Mouse (Mus musculus) spleen, adult 2 months (tissue): Measurements from ENCODE around the gene Vamp5. TPM values are rescaled to one million over a fixed set of nuclear protein-coding genes. Genes with fewer than 3 reads are reported as not detected.

ENCODE experiments used
- DNase-seq, 2 experiments: peaks; one replicate each; pipeline versions ENCODE4 v3.0.0 to v3.0.0-alpha.2; 2012 to 2021; ENCODE audit warnings: low spot score in 2 of 2, low read depth in 1 of 2
- H3K27ac ChIP-seq: fragments of 200-500 bp; 2 replicates; pipeline ENCODE4 v1.5.1; 2012; ENCODE audit warnings: low read length, inconsistent platforms; ENCODE audit not compliant: insufficient read depth
- H3K27me3 ChIP-seq: fragments of 200-500 bp; 2 replicates; pipeline ENCODE4 v1.6.1; 2012; ENCODE audit warnings: mild to moderate bottlenecking, moderate library complexity, low read length, inconsistent platforms; ENCODE audit not compliant: control insufficient read depth, insufficient read depth
- H3K36me3 ChIP-seq: fragments of 200-500 bp; 2 replicates; pipeline ENCODE4 v1.6.1; 2012; ENCODE audit warnings: mild to moderate bottlenecking, low read length, inconsistent platforms; ENCODE audit not compliant: control insufficient read depth, insufficient read depth
- H3K4me1 ChIP-seq: fragments of 200-500 bp; 2 replicates; pipeline ENCODE4 v1.6.1; 2011; ENCODE audit warnings: inconsistent platforms; ENCODE audit not compliant: control insufficient read depth, insufficient read depth, insufficient read length
- H3K4me3 ChIP-seq: fragments of 200-500 bp; 2 replicates; pipeline ENCODE4 v1.5.1; 2011; ENCODE audit warnings: mild to moderate bottlenecking, inconsistent platforms; ENCODE audit not compliant: insufficient read depth, insufficient read length; ENCODE audit errors: extremely low read depth
- CTCF ChIP-seq: fragments of 200-500 bp; IDR thresholded peaks from 2 replicates; pipeline ENCODE4 v1.5.1; 2011; ENCODE audit warnings: mild to moderate bottlenecking, inconsistent platforms; ENCODE audit not compliant: insufficient read depth, insufficient read length, insufficient replicate concordance; ENCODE audit errors: extremely low read depth
- POLR2A ChIP-seq: fragments of 200-500 bp; IDR thresholded peaks from 2 replicates; pipeline ENCODE4 v1.6.1; 2011; ENCODE audit warnings: low read depth, low read length, inconsistent platforms
- WGBS: fragments of 180-500 bp; shearing (Covaris S2); methylation state at CpG from one replicate; pipeline ENCODE4 v1.1.7; 2018; 5-methylcytosine and 5-hydroxymethylcytosine counted together
- polyA plus RNA-seq: library from polyadenylated mRNA; depleted of rRNA; stranded (reverse); fragments of >200 nt; gene quantifications from 2 replicates; pipeline ENCODE4 v1.2.3, GENCODE M21; 2012

The Vamp5 gene
- polyA plus RNA-seq, 1 experiment: 55.6 TPM

DNA sequence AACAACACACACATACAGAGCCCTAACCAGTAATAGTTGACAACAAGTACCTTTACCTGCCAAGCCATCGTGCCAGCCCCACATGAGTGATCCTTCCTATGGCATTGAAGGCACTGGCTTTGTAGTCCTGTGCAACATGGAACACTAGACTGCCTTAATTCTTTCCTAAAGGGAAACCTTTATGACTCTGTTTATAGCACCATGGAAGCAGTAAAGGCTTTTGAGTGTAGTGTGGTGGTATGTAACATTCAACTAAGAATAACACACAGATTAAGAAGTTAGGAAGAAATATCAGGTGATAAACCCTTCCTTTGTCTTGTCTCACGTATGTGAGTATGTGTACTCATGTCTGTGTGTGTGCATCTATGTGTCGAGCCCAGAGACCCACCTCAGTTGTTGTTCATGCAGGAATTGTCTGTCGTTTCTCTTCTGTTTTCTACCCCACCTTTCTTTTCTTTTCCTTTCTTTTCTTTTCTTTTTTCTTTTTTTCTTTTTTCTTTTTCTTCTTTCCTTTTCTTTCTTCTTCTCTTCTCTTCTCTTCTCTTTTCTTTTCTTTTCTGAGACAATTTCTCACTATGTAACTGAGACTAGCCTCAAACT is 13.3 kb downstream of the Vamp5 start, which contains the start of gene Rnf181:
TSS of gene Rnf181 (minus strand) at position 113 of the 600 bp plus-strand sequence.
- WGBS: 86% methylated on average over 4 of the region's 4 CpGs
- Histone ChIP-seq H3K4me3 (no peak within 1 kb of the TSS), H3K27ac (no peak within 1 kb of the TSS), H3K27me3 (no peaks in the 10 kb centered on the region), H3K4me1 (no peaks in the 10 kb centered on the region; the same call in 1 of the 2 replicates), H3K36me3 (peaks cover 1% of the 10 kb centered on the region; the same call in 1 of the 2 replicates)
- DNase-seq: no peak
- TF ChIP-seq CTCF (no peak), POLR2A (no peak)

DNA sequence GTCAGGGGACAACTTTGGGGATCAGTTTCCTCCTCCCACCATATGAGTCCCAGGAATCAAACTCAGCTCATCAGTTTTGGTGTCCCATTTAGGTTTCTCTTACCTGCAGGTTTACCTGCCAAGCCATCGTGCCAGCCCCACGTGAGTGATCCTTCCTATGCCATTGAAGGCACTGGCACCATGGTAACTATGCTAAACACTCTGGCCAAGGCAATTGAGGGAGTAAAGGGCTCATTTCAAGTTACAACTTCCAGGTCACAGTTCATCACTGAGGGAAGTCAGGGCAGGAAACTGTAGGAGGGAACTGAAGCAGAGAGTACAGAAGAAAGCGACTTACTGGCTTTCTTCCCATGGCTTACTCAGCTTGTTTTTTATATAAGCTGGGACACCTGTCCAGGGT is 14.0 kb downstream of the Vamp5 start:
- no peaks in the 10 kb centered on the region for H3K27me3 ChIP-seq
- no peak for TF ChIP-seq POLR2A
- TF ChIP-seq CTCF: no peak
- 62% methylated on average over 3 of the region's 3 CpGs for WGBS
- peaks cover under 1% of the 10 kb centered on the region; the same call in 1 of the 2 replicates for H3K4me1 ChIP-seq
- peaks cover 1% of the 10 kb centered on the region; the same call in 1 of the 2 replicates for H3K36me3 ChIP-seq
- H3K4me3 ChIP-seq: no peak overlapping the region
- DNase-seq: no peak
- no peak overlapping the region for H3K27ac ChIP-seq

DNA sequence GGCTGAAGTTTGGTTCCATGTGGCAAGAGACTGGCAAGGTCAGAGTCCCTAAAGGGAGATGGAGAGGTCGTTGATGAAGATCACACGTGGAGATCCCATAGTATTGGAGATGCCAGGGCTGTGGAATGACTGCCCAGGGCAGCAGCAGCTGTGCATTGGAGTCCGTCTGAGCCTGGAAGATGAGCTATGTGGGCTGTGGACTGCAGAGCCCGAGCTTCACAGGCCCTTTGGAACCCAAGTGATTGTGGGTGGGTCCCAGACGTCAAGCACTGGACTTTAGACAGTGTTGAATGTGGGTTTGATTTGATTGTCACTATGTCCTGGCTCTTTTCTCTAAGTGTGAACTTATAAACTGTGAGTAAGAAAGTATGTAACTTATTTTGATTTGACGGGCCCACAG is 15.3 kb downstream of the Vamp5 start:
- no peak for DNase-seq
- no peak for TF ChIP-seq POLR2A
- H3K36me3 ChIP-seq: peaks cover 9% of the 10 kb centered on the region
- H3K4me1 ChIP-seq: peaks cover 4% of the 10 kb centered on the region; the same call in 1 of the 2 replicates
- H3K4me3 ChIP-seq: no peak overlapping the region
- H3K27ac ChIP-seq: no peak overlapping the region
- H3K27me3 ChIP-seq: no peaks in the 10 kb centered on the region
- 64% methylated on average over 6 of the region's 6 CpGs for WGBS

DNA sequence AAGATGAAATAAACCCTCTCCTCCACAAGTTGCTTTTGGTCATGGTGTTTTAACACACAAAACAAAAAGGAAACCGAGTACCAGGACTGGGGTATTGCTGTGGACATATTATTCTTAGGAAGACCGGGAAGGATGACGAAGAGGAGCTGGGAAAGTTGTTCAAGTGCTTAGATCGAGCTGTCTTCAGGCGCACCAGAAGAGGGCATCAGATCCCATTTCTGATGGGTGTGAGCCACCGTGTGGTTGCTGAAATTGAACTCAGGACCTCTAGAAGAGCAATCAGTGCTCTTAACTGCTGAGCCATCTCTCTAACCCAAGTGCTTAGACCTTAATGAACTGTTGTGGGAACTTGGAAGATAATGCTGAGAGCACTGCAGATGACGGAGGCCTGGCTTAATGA is 16.3 kb downstream of the Vamp5 start:
- Histone ChIP-seq H3K36me3 (peaks cover 14% of the 10 kb centered on the region), H3K27me3 (no peaks in the 10 kb centered on the region), H3K27ac (no peak overlapping the region), H3K4me3 (no peak overlapping the region), H3K4me1 (peaks cover 4% of the 10 kb centered on the region; the same call in 1 of the 2 replicates)
- 44% methylated on average over 7 of the region's 7 CpGs for WGBS
- no peak for TF ChIP-seq POLR2A
- no peak; the same call in 1 of the 2 replicates for TF ChIP-seq CTCF
- no peak for DNase-seq

DNA sequence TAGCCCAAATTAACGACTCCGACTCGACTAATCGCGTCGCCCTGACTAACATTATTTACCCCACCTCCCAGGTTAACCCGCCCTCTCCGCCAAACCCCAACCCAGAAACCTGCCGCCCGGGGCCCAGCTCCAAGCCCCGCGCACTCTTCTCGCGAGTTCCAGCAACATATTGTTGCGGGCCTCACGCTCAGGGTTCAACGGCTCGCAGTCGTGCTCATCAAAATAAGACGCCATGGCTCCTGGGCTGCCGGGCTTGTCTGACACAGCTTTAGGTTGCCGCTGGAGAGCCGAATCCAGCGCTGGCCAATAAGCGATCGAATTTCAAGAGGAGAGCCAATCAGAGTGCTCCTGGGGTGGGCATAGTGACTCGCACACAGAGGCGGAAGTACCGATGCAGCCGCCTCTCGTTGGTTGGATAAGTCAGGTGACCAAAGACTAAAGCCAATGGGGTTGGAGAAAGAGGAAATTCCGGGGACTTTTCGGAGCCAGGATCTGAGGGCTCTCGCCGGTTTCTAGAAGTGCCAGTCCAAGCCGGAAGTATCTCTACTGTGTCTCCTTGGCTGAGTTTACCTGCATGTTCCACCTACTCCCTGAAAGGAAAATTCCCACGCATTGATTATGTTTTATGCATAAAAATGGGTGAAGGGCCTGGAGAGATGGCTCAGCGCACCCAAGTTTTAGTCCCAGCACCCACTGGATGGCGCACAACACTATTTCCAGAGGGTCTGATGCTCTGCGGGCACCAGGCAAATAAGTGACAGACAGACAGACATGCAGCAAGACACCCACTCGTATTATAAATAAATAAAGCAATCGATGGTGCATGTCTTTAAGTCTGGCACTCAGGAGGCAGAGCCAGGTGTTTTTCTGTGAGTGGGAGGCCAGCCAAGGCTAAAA is 17.9 kb downstream of the Vamp5 start:
- H3K27me3 ChIP-seq: no peaks in the 10 kb centered on the region
- WGBS: under 1% methylated on average over 42 of the region's 42 CpGs
- peaks cover 15% of the 10 kb centered on the region for H3K36me3 ChIP-seq
- H3K4me1 ChIP-seq: peaks cover 4% of the 10 kb centered on the region; the same call in 1 of the 2 replicates
- peak overlapping the region; percentile 89 for H3K27ac ChIP-seq
- DNase-seq: peak; percentile 96 to 97
- H3K4me3 ChIP-seq: peak overlapping the region; percentile 98
- peak; percentile 71 for TF ChIP-seq POLR2A
- no peak; the same call in 1 of the 2 replicates for TF ChIP-seq CTCF

DNA sequence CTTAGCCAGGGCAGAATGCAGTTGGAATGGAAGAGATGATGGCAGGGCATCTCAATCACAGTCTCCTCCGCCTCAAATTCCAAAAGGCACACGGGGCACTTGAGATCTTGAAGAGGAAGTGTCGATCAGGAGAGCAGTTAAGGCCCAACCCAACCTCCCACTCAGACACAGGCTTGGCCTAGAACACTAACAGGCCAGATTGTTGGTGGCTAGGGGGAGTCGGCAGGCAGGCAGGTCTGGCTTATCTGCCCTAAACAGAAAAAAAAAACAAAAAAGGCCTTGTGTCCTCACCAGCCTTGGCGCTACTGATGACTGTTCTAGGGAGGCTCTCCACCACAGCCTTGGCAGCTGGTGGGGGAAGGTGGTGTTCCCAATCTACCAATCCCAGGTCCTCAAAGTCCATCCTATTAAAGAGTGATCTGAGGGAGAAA is 19.1 kb downstream of the Vamp5 start:
- H3K4me1 ChIP-seq: peaks cover 4% of the 10 kb centered on the region; the same call in 1 of the 2 replicates
- peaks cover 15% of the 10 kb centered on the region for H3K36me3 ChIP-seq
- WGBS: 56% methylated on average over 5 of the region's 5 CpGs
- TF ChIP-seq POLR2A: no peak
- TF ChIP-seq CTCF: no peak
- no peaks in the 10 kb centered on the region for H3K27me3 ChIP-seq
- H3K27ac ChIP-seq: no peak overlapping the region
- H3K4me3 ChIP-seq: peak overlapping the region; percentile 24; the same call in 1 of the 2 replicates
- no peak for DNase-seq

DNA sequence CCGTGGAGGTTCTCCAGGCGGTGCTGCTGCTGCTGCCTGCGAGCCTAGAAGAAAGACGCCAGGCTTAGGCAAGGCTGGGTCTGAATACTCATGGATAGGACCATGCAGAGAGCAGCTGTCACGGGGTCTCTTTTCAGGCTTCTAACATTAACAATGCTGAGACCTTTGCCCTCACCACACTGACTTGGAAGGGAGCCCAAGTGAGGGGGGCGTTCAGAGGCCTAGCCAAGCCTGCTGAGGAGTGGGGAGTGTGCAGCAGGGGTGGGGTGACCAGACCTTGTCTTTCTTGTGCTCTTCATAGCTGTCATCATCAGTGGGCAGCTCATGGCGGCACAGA is 19.7 kb downstream of the Vamp5 start:
- Histone ChIP-seq H3K4me1 (peaks cover 6% of the 10 kb centered on the region; the same call in 1 of the 2 replicates), H3K36me3 (peaks cover 15% of the 10 kb centered on the region), H3K27me3 (no peaks in the 10 kb centered on the region), H3K4me3 (no peak overlapping the region), H3K27ac (no peak overlapping the region)
- 92% methylated on average over 7 of the region's 7 CpGs for WGBS
- no peak for TF ChIP-seq POLR2A
- TF ChIP-seq CTCF: no peak
- DNase-seq: no peak
